Mouse (Mus musculus) midbrain, embryonic 14.5 days (tissue): ENCODE measurements around the gene Tor1aip2. TPM values are rescaled to one million over a fixed set of nuclear protein-coding genes. Genes with fewer than 3 reads are reported as not detected.
A peak's percentile ranks its signal among the peaks of the same experiment; 100 is the strongest.

Source experiments
- ATAC-seq: fragments of 200-750 bp; cut with Nextera tagmentation; 2 replicates; pipeline ENCODE4 v1.8.0; 2017; ENCODE audit warnings: moderate number of reproducible peaks, moderate library complexity; ENCODE audit not compliant: low FRiP score, low TSS enrichment
- DNase-seq: peaks from one replicate; pipeline ENCODE4 v3.0.0-alpha.2; 2015
- H3K27ac ChIP-seq: fragments of 300-500 bp; sonication (generic); replicated peaks from 2 replicates; pipeline ENCODE4 v1.5.1; 2014; ENCODE audit warnings: mild to moderate bottlenecking, low read depth, low read length, moderate library complexity
- H3K27me3 ChIP-seq: fragments of 300-500 bp; sonication (generic); 2 replicates; pipeline ENCODE4 v1.6.1; 2014; ENCODE audit warnings: low read length, control low read depth, mixed read lengths; ENCODE audit not compliant: control insufficient read depth, insufficient read depth
- H3K36me3 ChIP-seq: fragments of 300-500 bp; sonication (generic); 2 replicates; pipeline ENCODE4 v1.6.1; 2014; ENCODE audit warnings: low read length, control low read depth; ENCODE audit not compliant: control insufficient read depth, insufficient read depth
- H3K4me1 ChIP-seq: fragments of 300-500 bp; sonication (generic); 2 replicates; pipeline ENCODE4 v1.6.1; 2014; ENCODE audit warnings: mild to moderate bottlenecking, antibody characterized with exemption, low read length, control low read depth; ENCODE audit not compliant: control insufficient read depth, insufficient read depth
- H3K4me2 ChIP-seq: fragments of 300-500 bp; sonication (generic); 2 replicates; pipeline ENCODE4 v1.6.1; 2014; ENCODE audit warnings: mild to moderate bottlenecking, low read length, moderate library complexity
- H3K4me3 ChIP-seq: fragments of 300-500 bp; sonication (generic); replicated peaks from 2 replicates; pipeline ENCODE4 v1.5.1; 2014; ENCODE audit warnings: low read depth, low read length
- H3K9ac ChIP-seq: fragments of 300-500 bp; sonication (generic); replicated peaks from 2 replicates; pipeline ENCODE4 v1.6.1; 2014; ENCODE audit warnings: mild to moderate bottlenecking, low read length, moderate library complexity
- H3K9me3 ChIP-seq: fragments of 300-500 bp; sonication (generic); 2 replicates; pipeline ENCODE4 v1.6.1; 2016; ENCODE audit warnings: low read length, control low read depth, mixed read lengths; ENCODE audit not compliant: control insufficient read depth
- WGBS: fragments of 180-500 bp; shearing (Covaris S2); extraction: QIAGEN DNeasy Blood & Tissue Kit; methylation state at CpG from one replicate; pipeline ENCODE4 v1.1.7; 2014; 5-methylcytosine and 5-hydroxymethylcytosine counted together
- polyA plus RNA-seq: library from polyadenylated mRNA; unstranded; fragments of >200 nt; fragmentation: Nextera tagmentation; extraction: Ambion mirVana; gene quantifications from 2 replicates; pipeline ENCODE4 v1.2.1, GENCODE M21; 2014

Tor1aip2 gene
- polyA plus RNA-seq, 1 experiment from 2014 or later, result 78.1 TPM

DNA sequence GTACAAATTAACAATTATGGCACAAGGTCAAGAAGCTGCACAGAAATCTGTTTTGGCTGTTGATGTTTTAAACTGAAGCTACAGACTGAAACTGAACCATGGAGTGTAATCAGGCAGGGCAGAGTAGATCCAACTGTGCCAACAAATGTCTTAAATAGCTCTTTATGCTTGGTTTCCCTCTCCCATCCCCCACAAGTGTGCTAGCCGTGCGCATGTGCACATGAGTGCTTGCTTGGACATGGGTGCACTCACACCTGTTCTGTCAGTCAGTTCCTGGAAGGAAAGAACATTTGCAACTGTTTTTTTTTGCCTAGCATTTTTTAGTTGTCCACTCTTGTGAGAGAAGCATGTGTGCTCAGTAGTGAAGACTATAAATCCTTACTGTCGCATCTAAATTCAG lies 11.5 kb downstream of the Tor1aip2 start:
- Histone ChIP-seq H3K36me3 (peaks cover 33% of the 10 kb centered on the region), H3K27me3 (no peaks in the 10 kb centered on the region), H3K4me1 (peaks cover 9% of the 10 kb centered on the region), H3K27ac (no peak overlapping the region), H3K9ac (no peak overlapping the region), H3K9me3 (no peaks in the 10 kb centered on the region), H3K4me3 (no peak overlapping the region), H3K4me2 (no peak overlapping the region)
- ATAC-seq (no peak), DNase-seq (peak; percentile 4)
- WGBS, result 88% methylated on average over 3 of the region's 3 CpGs

DNA sequence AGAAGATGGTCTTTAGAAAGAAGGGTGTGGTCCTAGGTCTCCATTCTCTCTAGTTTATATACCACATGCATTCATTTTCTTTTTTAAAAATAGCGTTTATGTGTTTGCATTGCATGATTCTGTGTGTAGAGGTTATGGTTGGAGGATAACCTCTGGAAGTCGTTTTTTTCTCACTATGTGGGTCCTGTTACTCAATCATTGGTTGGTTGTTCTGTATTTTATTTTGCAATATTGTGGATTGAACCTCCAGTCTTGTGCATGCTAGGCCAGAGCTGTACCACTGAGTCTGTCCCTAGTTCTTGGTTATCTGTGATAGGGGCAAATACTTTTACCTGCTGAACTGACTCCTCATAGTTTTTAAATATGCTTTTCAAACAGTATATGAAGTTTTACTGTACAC lies 23.0 kb downstream of the Tor1aip2 start:
- ATAC-seq (no peak), DNase-seq (no peak)
- Histone ChIP-seq H3K27ac (no peak overlapping the region), H3K4me1 (no peaks in the 10 kb centered on the region), H3K36me3 (peaks cover 27% of the 10 kb centered on the region), H3K9me3 (no peaks in the 10 kb centered on the region), H3K27me3 (no peaks in the 10 kb centered on the region), H3K4me3 (no peak overlapping the region), H3K4me2 (no peak overlapping the region), H3K9ac (no peak overlapping the region)
- WGBS, result 89% methylated on average over 2 of the region's 2 CpGs

DNA sequence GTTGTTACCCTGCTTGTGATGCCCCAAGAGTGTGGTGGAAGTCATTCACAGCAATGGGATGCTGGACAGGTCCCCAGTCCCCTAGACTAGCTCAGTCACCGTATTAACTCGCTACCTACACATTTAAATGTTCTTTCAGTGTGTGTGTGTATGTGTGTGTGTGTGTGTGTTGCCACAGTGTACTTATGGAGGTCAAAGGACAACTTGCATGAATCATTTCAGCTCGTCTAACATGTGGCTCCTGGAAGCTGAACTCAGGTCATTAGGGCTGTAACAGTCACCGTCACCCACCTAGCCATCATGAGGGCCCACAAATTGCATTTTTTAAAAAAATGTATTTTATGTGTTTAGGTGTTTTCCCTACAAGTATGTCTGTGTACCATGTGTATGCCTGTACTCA lies 27.0 kb downstream of the Tor1aip2 start:
- H3K4me2 ChIP-seq, result no peak overlapping the region
- H3K4me3 ChIP-seq, result no peak overlapping the region
- DNase-seq (no peak), ATAC-seq (no peak)
- WGBS, result 97% methylated on average over 4 of the region's 4 CpGs
- no peaks in the 10 kb centered on the region for H3K9me3 ChIP-seq
- H3K4me1 ChIP-seq, result no peaks in the 10 kb centered on the region
- no peaks in the 10 kb centered on the region for H3K27me3 ChIP-seq
- peaks cover 43% of the 10 kb centered on the region for H3K36me3 ChIP-seq
- no peak overlapping the region for H3K9ac ChIP-seq
- H3K27ac ChIP-seq, result no peak overlapping the region

DNA sequence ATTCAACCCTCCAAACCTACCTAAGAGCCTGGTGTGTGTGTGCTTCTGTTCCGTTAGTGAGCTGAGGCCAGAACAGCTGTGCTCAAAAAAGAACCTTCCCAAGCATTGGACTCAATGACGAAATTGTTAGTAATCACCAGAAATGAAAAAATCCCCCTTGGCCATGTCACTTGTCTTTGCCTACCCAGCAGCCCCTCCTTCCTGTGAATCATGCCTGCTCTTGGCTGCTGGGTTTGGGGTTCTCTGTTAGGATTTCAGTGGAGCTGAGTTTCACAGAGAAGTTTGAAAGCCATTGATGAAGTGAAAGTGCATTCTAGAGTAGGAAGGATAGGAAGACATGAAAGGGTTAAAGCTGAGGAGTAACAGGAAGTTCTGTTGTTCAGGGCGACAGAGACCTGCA lies 30.9 kb downstream of the Tor1aip2 start:
- Histone ChIP-seq H3K27ac (no peak overlapping the region), H3K4me3 (no peak overlapping the region), H3K27me3 (no peaks in the 10 kb centered on the region), H3K9ac (no peak overlapping the region), H3K9me3 (no peaks in the 10 kb centered on the region), H3K4me1 (no peaks in the 10 kb centered on the region), H3K36me3 (peaks cover 38% of the 10 kb centered on the region), H3K4me2 (no peak overlapping the region)
- 73% methylated on average over 3 of the region's 3 CpGs for WGBS
- no peak for ATAC-seq
- DNase-seq, result no peak

DNA sequence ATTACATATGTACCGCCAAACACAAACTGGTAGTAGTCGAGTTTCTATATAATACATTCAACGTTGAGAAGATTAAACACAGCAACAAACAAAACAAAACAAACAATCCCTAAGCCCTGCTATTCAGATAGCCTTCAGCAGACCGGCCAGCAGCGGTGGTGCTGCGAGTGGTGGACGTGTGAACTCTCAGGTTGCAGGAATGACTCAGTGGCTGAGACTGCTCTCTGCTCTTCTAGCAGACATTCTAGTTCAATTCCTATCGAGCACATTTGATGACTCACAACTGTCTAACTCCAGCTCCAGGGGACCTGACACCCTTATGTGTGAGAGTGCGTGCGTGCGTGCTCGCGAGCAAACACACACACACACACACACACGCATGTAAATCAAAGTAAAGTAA lies 34.9 kb downstream of the Tor1aip2 start:
- 91% methylated on average over 14 of the region's 14 CpGs for WGBS
- H3K36me3 ChIP-seq, result peaks cover 10% of the 10 kb centered on the region
- H3K27ac ChIP-seq, result no peak overlapping the region
- H3K4me3 ChIP-seq, result no peak overlapping the region
- H3K4me2 ChIP-seq, result no peak overlapping the region
- ATAC-seq (no peak), DNase-seq (no peak)
- H3K9ac ChIP-seq, result no peak overlapping the region
- no peaks in the 10 kb centered on the region for H3K27me3 ChIP-seq
- H3K9me3 ChIP-seq, result no peaks in the 10 kb centered on the region
- H3K4me1 ChIP-seq, result no peaks in the 10 kb centered on the region

DNA sequence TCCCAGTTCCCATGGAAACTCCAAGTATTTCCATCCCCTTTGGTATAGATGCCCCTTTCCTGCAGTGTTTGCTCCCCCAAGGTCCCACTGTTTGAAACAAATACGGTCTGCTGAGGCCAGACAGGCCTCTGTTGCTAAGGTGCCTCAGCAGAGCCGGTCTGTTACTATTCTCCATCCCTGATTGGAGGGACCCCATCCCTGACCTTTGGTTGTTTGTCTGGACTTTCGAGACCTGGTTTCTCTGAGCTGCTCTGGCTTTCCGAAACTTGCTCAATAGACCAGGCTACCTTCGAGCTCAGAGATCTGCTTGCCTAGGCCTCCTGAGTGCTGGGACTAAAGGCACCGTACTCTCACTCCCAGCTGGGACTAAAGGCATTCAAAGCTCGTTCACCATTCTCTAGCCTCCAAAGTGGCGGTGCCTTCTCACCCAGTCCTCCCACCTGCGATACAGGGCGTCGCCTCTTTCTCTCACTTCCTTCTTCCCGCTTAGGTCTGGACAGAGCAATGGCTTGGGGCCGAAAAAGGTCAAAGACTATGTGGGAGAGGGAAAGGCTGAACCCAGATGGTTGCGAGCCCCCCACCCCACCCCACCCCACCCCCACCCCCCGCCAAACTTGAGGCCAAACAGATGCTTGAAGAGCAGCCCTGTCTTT lies 38.1 kb downstream of the Tor1aip2 start:
- Histone ChIP-seq H3K4me3 (no peak overlapping the region), H3K36me3 (no peaks in the 10 kb centered on the region), H3K4me2 (no peak overlapping the region), H3K4me1 (no peaks in the 10 kb centered on the region), H3K9ac (no peak overlapping the region), H3K27me3 (no peaks in the 10 kb centered on the region), H3K9me3 (no peaks in the 10 kb centered on the region), H3K27ac (no peak overlapping the region)
- WGBS, result 59% methylated on average over 15 of the region's 15 CpGs
- ATAC-seq (no peak), DNase-seq (no peak)

DNA sequence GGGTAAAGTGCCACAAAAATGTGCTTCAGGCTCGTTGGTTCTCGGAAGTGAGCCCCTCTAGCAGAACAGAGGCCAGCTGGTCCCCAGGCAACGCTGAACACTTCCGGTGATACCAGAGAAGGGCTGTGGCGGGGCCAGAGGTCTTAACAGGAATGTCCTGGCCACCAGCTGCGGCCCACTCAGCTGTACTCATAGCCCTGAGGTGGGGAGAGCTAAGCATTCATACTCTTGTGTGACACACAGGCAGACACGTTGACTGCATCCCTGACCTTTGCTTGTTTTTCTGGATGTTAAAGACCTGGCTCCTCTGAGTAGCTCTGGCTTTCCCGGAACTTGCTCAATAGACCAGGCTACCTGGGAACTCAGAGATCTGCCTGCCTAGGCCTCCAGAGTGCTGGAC lies 39.4 kb downstream of the Tor1aip2 start:
- ATAC-seq (no peak), DNase-seq (no peak)
- 75% methylated on average over 8 of the region's 8 CpGs for WGBS
- H3K4me2 ChIP-seq, result no peak overlapping the region
- no peaks in the 10 kb centered on the region for H3K4me1 ChIP-seq
- no peaks in the 10 kb centered on the region for H3K9me3 ChIP-seq
- no peaks in the 10 kb centered on the region for H3K36me3 ChIP-seq
- no peak overlapping the region for H3K9ac ChIP-seq
- no peaks in the 10 kb centered on the region for H3K27me3 ChIP-seq
- no peak overlapping the region for H3K4me3 ChIP-seq
- H3K27ac ChIP-seq, result no peak overlapping the region

DNA sequence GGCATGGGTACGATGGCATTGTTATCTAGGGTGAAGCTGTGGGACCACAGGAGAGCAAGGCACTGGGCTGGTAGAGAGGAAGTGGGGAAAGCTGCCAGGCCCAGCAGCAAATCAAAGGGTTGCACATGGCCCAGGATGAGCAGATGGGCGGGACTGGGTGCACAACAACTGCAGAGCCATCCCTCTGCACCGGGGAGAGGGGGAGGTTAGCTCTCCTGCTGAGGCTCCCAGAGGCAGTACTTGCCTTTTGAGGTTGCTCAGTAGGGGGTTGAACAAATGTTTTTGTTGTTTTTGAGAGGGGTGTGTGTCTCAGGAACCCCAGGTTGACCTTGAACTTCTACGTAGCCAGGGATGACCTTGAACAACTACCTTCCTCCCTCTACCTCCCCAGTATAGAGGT lies 41.3 kb downstream of the Tor1aip2 start:
- H3K27ac ChIP-seq, result no peak overlapping the region
- no peaks in the 10 kb centered on the region for H3K27me3 ChIP-seq
- 52% methylated on average over 4 of the region's 4 CpGs for WGBS
- H3K9me3 ChIP-seq, result no peaks in the 10 kb centered on the region
- no peak overlapping the region for H3K4me3 ChIP-seq
- DNase-seq, result no peak
- no peak overlapping the region for H3K9ac ChIP-seq
- no peak overlapping the region for H3K4me2 ChIP-seq
- no peaks in the 10 kb centered on the region for H3K36me3 ChIP-seq
- H3K4me1 ChIP-seq, result no peaks in the 10 kb centered on the region
- ATAC-seq, result no peak

DNA sequence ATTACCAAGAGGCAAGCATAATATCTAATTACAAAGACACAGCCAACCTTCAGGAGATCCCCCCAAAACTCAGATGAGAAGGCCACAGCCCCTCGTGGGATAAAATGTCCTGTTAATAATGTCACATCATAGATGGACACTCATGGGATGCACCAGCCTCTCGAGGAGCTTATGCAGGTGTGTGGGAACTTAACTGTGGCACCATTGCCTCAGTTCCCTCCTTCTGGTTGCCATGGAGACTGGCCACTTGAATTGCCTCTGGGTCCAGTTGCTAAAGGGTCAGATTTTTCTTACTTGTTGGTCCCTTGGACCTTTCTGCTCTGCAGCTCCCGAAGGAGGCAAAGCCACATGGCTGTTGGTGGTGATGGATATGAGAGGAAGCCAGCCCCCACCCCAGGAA lies 42.5 kb downstream of the Tor1aip2 start:
- Histone ChIP-seq H3K27me3 (no peaks in the 10 kb centered on the region), H3K36me3 (no peaks in the 10 kb centered on the region), H3K9me3 (no peaks in the 10 kb centered on the region), H3K4me2 (no peak overlapping the region), H3K4me3 (no peak overlapping the region), H3K9ac (no peak overlapping the region), H3K4me1 (no peaks in the 10 kb centered on the region), H3K27ac (no peak overlapping the region)
- ATAC-seq (no peak), DNase-seq (no peak)
- 70% methylated on average over 3 of the region's 3 CpGs for WGBS
